Mouse (Mus musculus) cerebellum, adult 8-10 months (tissue): ENCODE measurements around the gene Bclaf3.
A peak's percentile ranks its signal among the peaks of the same experiment; 100 is the strongest.

ENCODE experiments used
- DNase-seq: peaks from one replicate; pipeline ENCODE4 v3.0.0; 2022

Gene Bclaf3

DNA sequence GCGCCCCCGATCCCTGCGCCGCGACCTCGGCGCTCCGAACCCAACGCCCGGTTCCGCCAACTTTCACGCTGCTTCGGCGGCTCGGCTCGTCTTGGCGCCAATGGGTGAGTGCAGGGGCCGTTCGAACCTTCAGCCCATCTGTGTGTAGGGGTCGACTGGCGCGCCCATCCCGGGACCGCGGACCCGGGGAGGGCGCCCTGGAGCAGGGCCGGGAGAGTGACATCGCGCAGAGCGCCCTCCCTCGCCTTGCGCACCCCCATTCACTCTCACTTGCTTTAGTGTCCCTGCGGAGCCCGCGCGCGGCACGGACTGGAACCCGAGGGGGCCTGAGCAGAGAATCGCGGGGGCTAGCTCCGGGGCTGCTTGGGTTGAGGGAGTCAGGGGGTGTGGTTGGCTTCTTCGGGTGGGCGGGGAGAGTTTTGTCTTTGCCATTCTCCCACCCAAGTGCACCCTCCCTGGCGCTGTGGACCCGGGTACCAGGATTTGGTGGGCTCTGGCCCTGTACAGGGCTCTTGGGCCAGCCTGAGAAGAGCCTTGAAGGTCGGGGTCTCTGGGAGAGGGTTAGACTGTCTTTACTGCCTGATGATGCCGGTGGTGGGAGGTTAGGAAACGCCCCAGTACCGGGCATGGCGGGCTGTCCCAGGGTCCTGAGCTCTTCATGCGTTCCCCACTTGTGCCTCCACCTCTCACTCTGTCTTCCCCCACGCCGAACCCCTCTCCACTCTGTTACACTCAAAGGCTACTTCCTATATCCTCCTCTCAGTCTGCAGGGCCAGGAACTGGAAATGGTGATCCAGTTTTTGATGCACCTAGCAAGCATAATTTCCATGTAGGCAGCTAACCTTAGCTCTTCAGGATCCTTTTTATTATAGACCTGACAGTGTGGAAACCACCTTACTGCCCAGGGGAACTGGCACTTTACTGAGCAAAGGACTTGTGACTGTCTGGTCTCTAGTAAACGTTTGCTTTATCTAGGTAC lies 101.4 kb downstream of the Bclaf3 start:
- DNase-seq, result peak; percentile 6

DNA sequence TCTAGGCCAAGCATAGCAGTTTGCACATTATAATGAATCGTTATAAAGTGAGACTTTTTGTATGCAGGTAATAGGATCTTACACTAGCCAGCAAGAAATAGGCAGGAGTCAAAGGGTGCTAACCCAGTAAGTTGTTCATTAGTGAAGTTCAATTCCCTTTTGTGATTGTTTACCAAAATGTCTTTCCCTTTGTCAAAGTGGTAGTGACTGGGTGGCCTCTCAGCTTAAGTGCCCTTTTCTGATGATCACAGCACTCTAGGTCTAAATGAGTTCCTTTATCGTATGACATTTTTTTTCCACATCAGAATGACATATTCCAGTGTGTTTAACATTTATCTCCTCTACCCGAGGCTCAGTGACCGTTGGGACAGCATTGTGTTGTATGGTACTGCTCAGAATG lies 102.1 kb downstream of the Bclaf3 start:
- no peak for DNase-seq

DNA sequence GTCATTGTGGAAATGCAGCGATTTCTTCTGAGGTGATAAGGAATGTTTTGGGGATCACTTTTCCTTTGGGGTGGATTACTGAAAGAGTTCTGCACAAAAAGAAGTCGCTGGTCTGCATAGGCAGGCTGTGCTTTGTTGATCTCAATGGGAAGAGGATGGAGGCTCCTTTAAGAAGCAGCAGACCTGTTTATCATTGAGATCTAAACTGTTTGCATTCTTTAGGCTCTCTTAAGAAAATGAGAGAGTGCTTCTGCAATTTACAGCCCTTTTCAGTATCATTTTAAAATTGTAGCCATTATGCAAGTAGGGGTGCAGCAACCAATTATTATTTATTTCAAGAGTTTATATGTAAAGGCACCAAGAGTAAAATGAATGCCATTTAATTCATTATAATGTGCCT lies 102.7 kb downstream of the Bclaf3 start:
- no peak for DNase-seq

DNA sequence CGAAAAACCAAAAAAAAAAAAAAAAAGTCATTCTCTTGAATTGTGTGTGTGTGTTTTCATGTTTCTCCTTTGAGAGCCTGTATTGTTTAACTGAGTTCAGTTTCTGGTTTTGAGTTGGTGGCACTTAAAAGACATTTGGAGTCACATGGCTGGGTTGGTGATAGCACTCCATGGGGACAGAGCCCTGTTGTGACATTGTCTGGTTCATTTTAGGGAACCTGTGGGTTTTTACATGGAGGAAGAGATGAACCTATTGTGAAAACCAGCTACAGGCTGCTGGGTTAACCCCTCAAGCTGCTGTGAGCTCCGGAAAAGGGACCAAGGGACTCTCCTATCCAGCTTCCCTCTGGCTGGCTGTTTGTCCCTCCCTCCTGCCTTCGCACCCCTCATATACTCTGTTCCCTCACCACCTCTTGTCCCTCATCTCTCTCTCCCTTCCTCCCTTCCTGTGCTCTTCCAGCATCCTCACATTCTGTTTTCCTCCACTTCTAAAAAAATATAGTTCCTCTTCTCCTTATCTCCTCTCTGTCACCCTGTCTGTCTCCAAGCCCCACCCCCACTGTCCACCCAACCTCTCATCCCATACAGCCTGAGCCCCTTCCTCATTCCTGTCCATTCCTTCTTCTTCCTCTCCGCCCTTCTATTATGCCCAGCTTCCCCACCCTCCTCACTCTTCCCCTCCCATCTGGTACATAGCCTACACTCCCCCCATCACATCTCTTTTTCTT lies 112.2 kb downstream of the Bclaf3 start:
- DNase-seq, result no peak

DNA sequence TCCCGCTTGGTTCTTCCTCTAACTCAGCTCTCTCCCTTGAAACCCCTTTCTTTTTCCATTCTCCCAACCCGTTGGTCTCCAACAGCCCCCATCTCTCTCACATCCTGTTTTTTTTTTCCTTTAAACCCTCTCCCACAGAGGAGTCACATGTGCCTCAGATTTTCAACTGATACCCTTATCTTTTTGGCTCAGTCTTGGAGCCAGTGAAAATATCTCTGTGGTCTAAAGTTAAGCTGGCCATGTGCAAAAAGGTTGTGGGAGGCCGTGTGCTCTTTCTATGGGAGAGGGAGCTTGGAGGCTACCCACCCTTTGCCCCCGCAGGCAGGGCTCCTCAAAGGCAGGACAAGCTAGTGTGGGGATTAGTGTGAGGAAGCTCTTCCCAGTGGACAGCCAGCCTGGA lies 113.5 kb downstream of the Bclaf3 start:
- no peak for DNase-seq
